Mouse (Mus musculus): ENCODE measurements at regions not wholly inside any gene's neighbourhood (a gene's known extent, or its start where the extent isn't known, plus 50 kb on each side); places are given as distances from the start of the nearest gene placed in this dataset.

GRCm38 (mm10) chr7:129689464-129689863, 97.8 kb downstream of the Wdr11 start:
- Histone ChIP-seq H3K4me1 (replicated peaks; ENCODE audit: control insufficient read depth, insufficient read depth, low read length) (no peaks in the 10 kb centered on the region), H3K4me3 (ENCODE audit: low read depth, low read length) (no peak overlapping the region), H3K9me3 (ENCODE audit: control insufficient read depth, low read length) (no peaks in the 10 kb centered on the region), H3K27ac (ENCODE audit: low read depth, low read length) (no peak overlapping the region), H3K36me3 (ENCODE audit: control insufficient read depth, insufficient read depth, low read length) (no peaks in the 10 kb centered on the region), H3K9ac (ENCODE audit: low read length) (no peak overlapping the region), H3K27me3 (ENCODE audit: control insufficient read depth, insufficient read depth, low read length) (no peaks in the 10 kb centered on the region), H3K4me2 (ENCODE audit: low read depth, low read length, severe bottlenecking) (no peak overlapping the region)
- DNase-seq (ENCODE audit: low spot score) (peak; percentile 37), ATAC-seq (replicated peaks; ENCODE audit: low FRiP score) (no peak)
- WGBS, result 98% methylated on average over 3 of the region's 3 CpGs

DNA sequence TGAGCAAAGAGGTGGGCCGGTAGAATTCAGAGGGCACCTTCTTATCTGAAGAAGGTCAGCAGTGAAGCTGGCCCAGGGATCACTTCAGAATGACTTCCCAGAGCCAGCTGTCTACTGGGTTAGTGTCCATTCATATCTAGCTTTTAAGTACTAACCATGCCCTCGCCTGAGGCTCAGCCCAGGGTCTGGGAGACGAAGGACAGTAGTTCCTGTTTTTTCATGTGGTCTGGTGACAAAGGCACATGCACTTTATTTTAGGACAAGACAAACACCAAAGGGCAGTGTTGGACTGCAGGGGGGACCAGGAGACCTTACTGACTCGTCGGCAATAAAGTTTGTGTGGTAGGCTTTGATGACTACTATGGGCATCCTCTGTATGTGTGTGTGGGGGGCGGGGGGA, 99.2 kb downstream of the Wdr11 start:
- no peaks in the 10 kb centered on the region for H3K27me3 ChIP-seq (ENCODE audit: control insufficient read depth, insufficient read depth, low read length)
- no peaks in the 10 kb centered on the region for H3K4me1 ChIP-seq (replicated peaks; ENCODE audit: control insufficient read depth, insufficient read depth, low read length)
- H3K4me3 ChIP-seq (ENCODE audit: low read depth, low read length), result no peak overlapping the region
- H3K4me2 ChIP-seq (ENCODE audit: low read depth, low read length, severe bottlenecking), result no peak overlapping the region
- no peaks in the 10 kb centered on the region; the same call in 1 of the 2 replicates for H3K9me3 ChIP-seq (ENCODE audit: control insufficient read depth, low read length)
- ATAC-seq (replicated peaks; ENCODE audit: low FRiP score) (no peak), DNase-seq (ENCODE audit: low spot score) (no peak)
- H3K9ac ChIP-seq (ENCODE audit: low read length), result no peak overlapping the region
- 91% methylated on average over 6 of the region's 6 CpGs for WGBS
- H3K36me3 ChIP-seq (ENCODE audit: control insufficient read depth, insufficient read depth, low read length), result no peaks in the 10 kb centered on the region
- H3K27ac ChIP-seq (ENCODE audit: low read depth, low read length), result no peak overlapping the region

- ATAC-seq (replicated peaks; ENCODE audit: low FRiP score) (no peak), DNase-seq (ENCODE audit: low spot score) (peak; percentile 42)
- Histone ChIP-seq H3K9ac (ENCODE audit: low read length) (no peak overlapping the region), H3K27me3 (ENCODE audit: control insufficient read depth, insufficient read depth, low read length) (no peaks in the 10 kb centered on the region), H3K4me3 (ENCODE audit: low read depth, low read length) (no peak overlapping the region), H3K27ac (ENCODE audit: low read depth, low read length) (no peak overlapping the region), H3K4me2 (ENCODE audit: low read depth, low read length, severe bottlenecking) (no peak overlapping the region), H3K9me3 (ENCODE audit: control insufficient read depth, low read length) (no peaks in the 10 kb centered on the region; the same call in 1 of the 2 replicates), H3K4me1 (replicated peaks; ENCODE audit: control insufficient read depth, insufficient read depth, low read length) (no peaks in the 10 kb centered on the region), H3K36me3 (ENCODE audit: control insufficient read depth, insufficient read depth, low read length) (no peaks in the 10 kb centered on the region)
- WGBS, result 55% methylated on average over 3 of the region's 3 CpGs
Measured at GRCm38 (mm10) chr7:129691619-129692071, 100.0 kb downstream of the Wdr11 start.

GRCm38 (mm10) chr7:129693635-129694034, 102.0 kb downstream of the Wdr11 start:
- WGBS, result 88% methylated on average over 9 of the region's 9 CpGs
- H3K4me1 ChIP-seq (replicated peaks; ENCODE audit: control insufficient read depth, insufficient read depth, low read length), result no peaks in the 10 kb centered on the region
- H3K4me3 ChIP-seq (ENCODE audit: low read depth, low read length), result no peak overlapping the region
- ATAC-seq (replicated peaks; ENCODE audit: low FRiP score) (no peak), DNase-seq (ENCODE audit: low spot score) (no peak)
- H3K4me2 ChIP-seq (ENCODE audit: low read depth, low read length, severe bottlenecking), result no peak overlapping the region
- no peaks in the 10 kb centered on the region for H3K36me3 ChIP-seq (ENCODE audit: control insufficient read depth, insufficient read depth, low read length)
- no peak overlapping the region for H3K9ac ChIP-seq (ENCODE audit: low read length)
- H3K27me3 ChIP-seq (ENCODE audit: control insufficient read depth, insufficient read depth, low read length), result no peaks in the 10 kb centered on the region
- H3K27ac ChIP-seq (ENCODE audit: low read depth, low read length), result no peak overlapping the region
- no peaks in the 10 kb centered on the region; the same call in 1 of the 2 replicates for H3K9me3 ChIP-seq (ENCODE audit: control insufficient read depth, low read length)

DNA sequence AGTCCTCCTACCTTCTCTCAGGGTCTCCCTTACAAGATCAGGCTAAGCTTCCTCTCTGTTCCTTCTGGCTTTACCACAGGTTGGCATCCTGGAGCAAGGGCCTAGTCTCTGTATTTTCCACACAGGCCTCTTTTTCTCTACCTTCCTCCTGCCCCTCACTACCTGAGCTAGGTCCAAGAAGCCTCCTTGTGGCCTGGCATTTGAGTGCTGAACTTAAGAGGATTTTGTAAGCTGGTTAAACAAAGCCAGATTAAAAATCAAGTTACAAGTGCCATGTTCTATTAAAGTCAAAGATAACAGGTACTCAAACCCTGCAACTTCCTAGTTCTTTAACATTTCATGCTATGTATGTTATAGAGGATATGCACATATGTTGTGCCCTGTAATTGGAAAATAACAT, 102.5 kb downstream of the Wdr11 start:
- Histone ChIP-seq H3K4me3 (ENCODE audit: low read depth, low read length) (no peak overlapping the region), H3K4me2 (ENCODE audit: low read depth, low read length, severe bottlenecking) (no peak overlapping the region), H3K9ac (ENCODE audit: low read length) (no peak overlapping the region), H3K9me3 (ENCODE audit: control insufficient read depth, low read length) (no peaks in the 10 kb centered on the region; the same call in 1 of the 2 replicates), H3K27ac (ENCODE audit: low read depth, low read length) (no peak overlapping the region), H3K27me3 (ENCODE audit: control insufficient read depth, insufficient read depth, low read length) (no peaks in the 10 kb centered on the region), H3K36me3 (ENCODE audit: control insufficient read depth, insufficient read depth, low read length) (no peaks in the 10 kb centered on the region), H3K4me1 (replicated peaks; ENCODE audit: control insufficient read depth, insufficient read depth, low read length) (no peaks in the 10 kb centered on the region)
- DNase-seq (ENCODE audit: low spot score) (no peak), ATAC-seq (replicated peaks; ENCODE audit: low FRiP score) (no peak)

- ATAC-seq (replicated peaks; ENCODE audit: low FRiP score), result no peak
- 77% methylated on average over 5 of the region's 5 CpGs for WGBS
Measured at GRCm38 (mm10) chr7:129699931-129700570, 108.4 kb downstream of the Wdr11 start.

GRCm38 (mm10) chr7:129727559-129727958, 135.9 kb downstream of the Wdr11 start:
- DNase-seq (ENCODE audit: low spot score), result no peak
- 94% methylated on average over 6 of the region's 6 CpGs for WGBS
- no peak overlapping the region for H3K4me3 ChIP-seq (ENCODE audit: low read depth, low read length)

More at GRCm38 (mm10) chr7:129699931-129700570, 108.4 kb downstream of the Wdr11 start:
- no peaks in the 10 kb centered on the region; the same call in 1 of the 2 replicates for H3K9me3 ChIP-seq (ENCODE audit: control insufficient read depth, low read length)
- no peak overlapping the region for H3K27ac ChIP-seq (ENCODE audit: low read depth, low read length)
- no peaks in the 10 kb centered on the region for H3K27me3 ChIP-seq (ENCODE audit: control insufficient read depth, insufficient read depth, low read length)
- H3K36me3 ChIP-seq (ENCODE audit: control insufficient read depth, insufficient read depth, low read length), result no peaks in the 10 kb centered on the region
- DNase-seq (ENCODE audit: low spot score), result no peak
- H3K4me1 ChIP-seq (replicated peaks; ENCODE audit: control insufficient read depth, insufficient read depth, low read length), result no peaks in the 10 kb centered on the region
- H3K4me2 ChIP-seq (ENCODE audit: low read depth, low read length, severe bottlenecking), result no peak overlapping the region
- H3K4me3 ChIP-seq (ENCODE audit: low read depth, low read length), result no peak overlapping the region
- H3K9ac ChIP-seq (ENCODE audit: low read length), result no peak overlapping the region

GRCm38 (mm10) chr7:129729709-129730238, 138.1 kb downstream of the Wdr11 start:
- H3K9me3 ChIP-seq (ENCODE audit: control insufficient read depth, low read length), result no peaks in the 10 kb centered on the region
- H3K4me3 ChIP-seq (ENCODE audit: low read depth, low read length), result no peak overlapping the region
- H3K4me2 ChIP-seq (ENCODE audit: low read depth, low read length, severe bottlenecking), result no peak overlapping the region
- no peak for DNase-seq (ENCODE audit: low spot score)
- H3K36me3 ChIP-seq (ENCODE audit: control insufficient read depth, insufficient read depth, low read length), result no peaks in the 10 kb centered on the region
- no peaks in the 10 kb centered on the region for H3K4me1 ChIP-seq (replicated peaks; ENCODE audit: control insufficient read depth, insufficient read depth, low read length)
- no peak for ATAC-seq (replicated peaks; ENCODE audit: low FRiP score)
- no peak overlapping the region for H3K27ac ChIP-seq (ENCODE audit: low read depth, low read length)
- 84% methylated on average over 11 of the region's 11 CpGs for WGBS
- H3K27me3 ChIP-seq (ENCODE audit: control insufficient read depth, insufficient read depth, low read length), result no peaks in the 10 kb centered on the region
- no peak overlapping the region for H3K9ac ChIP-seq (ENCODE audit: low read length)

More at GRCm38 (mm10) chr7:129727559-129727958, 135.9 kb downstream of the Wdr11 start:
- Histone ChIP-seq H3K9ac (ENCODE audit: low read length) (no peak overlapping the region), H3K27me3 (ENCODE audit: control insufficient read depth, insufficient read depth, low read length) (no peaks in the 10 kb centered on the region), H3K27ac (ENCODE audit: low read depth, low read length) (no peak overlapping the region), H3K4me2 (ENCODE audit: low read depth, low read length, severe bottlenecking) (no peak overlapping the region), H3K36me3 (ENCODE audit: control insufficient read depth, insufficient read depth, low read length) (no peaks in the 10 kb centered on the region), H3K9me3 (ENCODE audit: control insufficient read depth, low read length) (no peaks in the 10 kb centered on the region), H3K4me1 (replicated peaks; ENCODE audit: control insufficient read depth, insufficient read depth, low read length) (no peaks in the 10 kb centered on the region)
- ATAC-seq (replicated peaks; ENCODE audit: low FRiP score), result no peak

All from forebrain, embryonic 11.5 days (tissue).